Mouse (Mus musculus) heart, embryonic 15.5 days (tissue): ENCODE measurements around the gene Olfr974. TPM values are rescaled to one million over a fixed set of nuclear protein-coding genes. Genes with fewer than 3 reads are reported as not detected.

ENCODE experiments used
- polyA plus RNA-seq: library from polyadenylated mRNA; unstranded; fragments of >200 nt; fragmentation: Nextera tagmentation; extraction: Ambion mirVana; gene quantifications from 2 replicates; pipeline ENCODE4 v1.2.1, GENCODE M21; 2015

The Olfr974 gene
- polyA plus RNA-seq, 1 experiment from 2014 or later: not detected

Other genes starting within 250 kb of the Olfr974 start
- not detected in 2 replicates for gene Olfr149, start 230.4 kb upstream of the Olfr974 start, polyA plus RNA-seq
- not detected in 2 replicates for gene Olfr965, start 226.1 kb upstream of the Olfr974 start, polyA plus RNA-seq
- gene Olfr150, start 206.5 kb upstream of the Olfr974 start, polyA plus RNA-seq: not detected in 2 replicates
- gene Olfr967, start 191.3 kb upstream of the Olfr974 start, polyA plus RNA-seq: not detected in 2 replicates
- not detected in 2 replicates for gene Olfr968, start 154.2 kb upstream of the Olfr974 start, polyA plus RNA-seq
- gene Olfr969, start 146.6 kb upstream of the Olfr974 start, polyA plus RNA-seq: not detected in 2 replicates
- gene Olfr970, start 128.6 kb upstream of the Olfr974 start, polyA plus RNA-seq: not detected in 2 replicates
- gene Olfr971, start 100.6 kb upstream of the Olfr974 start, polyA plus RNA-seq: not detected in 2 replicates
- gene Olfr972, start 71.1 kb upstream of the Olfr974 start, polyA plus RNA-seq: not detected in 2 replicates
- gene Olfr229, start 30.2 kb upstream of the Olfr974 start, polyA plus RNA-seq: not detected in 2 replicates
- not detected in 2 replicates for gene Olfr975, start 14.5 kb downstream of the Olfr974 start, polyA plus RNA-seq
- gene Olfr976, start 23.6 kb downstream of the Olfr974 start, polyA plus RNA-seq: not detected in 2 replicates
- gene Olfr978, start 54.6 kb downstream of the Olfr974 start, polyA plus RNA-seq: not detected in 2 replicates
- gene Olfr979, start 66.0 kb downstream of the Olfr974 start, polyA plus RNA-seq: not detected in 2 replicates
- not detected in 2 replicates for gene Olfr980, start 72.1 kb downstream of the Olfr974 start, polyA plus RNA-seq
- gene Olfr981, start 84.0 kb downstream of the Olfr974 start, polyA plus RNA-seq: not detected in 2 replicates
- gene Olfr982, start 136.3 kb downstream of the Olfr974 start, polyA plus RNA-seq: not detected in 2 replicates
- gene Olfr983, start 156.1 kb downstream of the Olfr974 start, polyA plus RNA-seq: not detected in 2 replicates
- gene Olfr984, start 176.7 kb downstream of the Olfr974 start, polyA plus RNA-seq: not detected in 2 replicates
- not detected in 2 replicates for gene Olfr985, start 192.7 kb downstream of the Olfr974 start, polyA plus RNA-seq
- not detected in 2 replicates for gene Tmem225, start 210.6 kb downstream of the Olfr974 start, polyA plus RNA-seq
- gene Olfr986, start 243.4 kb downstream of the Olfr974 start, polyA plus RNA-seq: not detected in 2 replicates